Mouse (Mus musculus): Measurements from ENCODE around the gene Pbx1.

- TF ChIP-seq ZNF384 (IDR thresholded peaks at IDR 0.05; ENCODE audit: low read depth, low read length) (no peak), MAFK (IDR thresholded peaks at IDR 0.05; ENCODE audit: insufficient read depth, low read depth, low read length) (no peak), CHD2 (IDR thresholded peaks at IDR 0.05; ENCODE audit: low read depth, low read length) (no peak), ZC3H11A (IDR thresholded peaks at IDR 0.05; ENCODE audit: borderline replicate concordance, low read depth, low read length) (no peak), HCFC1 (IDR thresholded peaks at IDR 0.05; ENCODE audit: borderline replicate concordance, insufficient read depth, low read length) (no peak)
Measured at GRCm38 (mm10) chr1:168283841-168284565, 148.1 kb downstream of the Pbx1 start.

All from ES-E14 (cell line).